In genomic region chr9:79830874-79831273, GRCm38 (mm10) we compare ENCODE assay signal across 14 mouse cellular contexts. TPM values are rescaled to one million over a fixed set of nuclear protein-coding genes. Genes with fewer than 3 reads are reported as not detected.
A peak's percentile ranks its signal among the peaks of the same experiment; 100 is the strongest.
DNase-seq lines count a peak whose midpoint lies in the region; ATAC-seq and TF ChIP-seq lines count a peak whose summit lies in the region.
"Had no signal": no experiment of that assay in that cellular context is flagged by ENCODE, and none has a peak within 500 bp of the region (broad histone marks: within the 10 kb centered on the region; RNA-seq: fewer than 3 reads in every experiment).

No protein-coding gene starts in this region.

- DNase-seq in lung, embryonic 14.5 days = peak; percentile 24
- no peak for DNase-seq in lung, postnatal 4 days
- peak; percentile 49 for DNase-seq in embryo, embryonic 11 days
- DNase-seq in midbrain, postnatal 0 days (ENCODE audit: low spot score) = no peak
- no peak for DNase-seq in left cerebral cortex, postnatal 10 days (ENCODE audit: extremely low spot score in 1 of 2, low spot score in 2 of 2)
- DNase-seq in kidney, postnatal 14 days = no peak
- DNase-seq in adrenal gland, postnatal 10 days = no peak
- DNase-seq: adrenal gland, postnatal 36 days; cerebellum, postnatal 36 days; gastrocnemius, postnatal 36 days; kidney, adult 18-20 months; thymus, postnatal 25 days had no signal

- peaks cover 9% of the 10 kb centered on the region; the same call in 1 of the 2 replicates for H3K4me1 ChIP-seq in lung, embryonic 14.5 days (ENCODE audit: insufficient read depth)
- H3K4me1 ChIP-seq in hindbrain, embryonic 12.5 days = peaks cover 9% of the 10 kb centered on the region; the same call in 1 of the 2 replicates
- H3K4me1 ChIP-seq in midbrain, postnatal 0 days (ENCODE audit: insufficient read depth, low read length) = no peaks in the 10 kb centered on the region
- H3K4me1 ChIP-seq: megakaryocyte, embryonic 14.5 days had no signal

- no peak overlapping the region for H3K9ac ChIP-seq in lung, embryonic 14.5 days
- no peak overlapping the region for H3K9ac ChIP-seq in hindbrain, embryonic 12.5 days
- H3K9ac ChIP-seq in midbrain, postnatal 0 days (replicated peaks; ENCODE audit: low read length, poor library complexity, severe bottlenecking) = no peak overlapping the region

- ATAC-seq in lung, embryonic 14.5 days (ENCODE audit: insufficient read depth) = peak; percentile 85
- ATAC-seq in hindbrain, embryonic 12.5 days (ENCODE audit: low FRiP score) = peak; percentile 91
- peak; percentile 80 for ATAC-seq in midbrain, postnatal 0 days (ENCODE audit: low FRiP score)

- no peaks in the 10 kb centered on the region for H3K9me3 ChIP-seq in lung, embryonic 14.5 days (ENCODE audit: low read depth, low read length)
- H3K9me3 ChIP-seq in hindbrain, embryonic 12.5 days (replicated peaks) = no peaks in the 10 kb centered on the region
- no peaks in the 10 kb centered on the region for H3K9me3 ChIP-seq in midbrain, postnatal 0 days (ENCODE audit: low read length)
- H3K9me3 ChIP-seq: megakaryocyte, embryonic 14.5 days had no signal

- TF ChIP-seq CTCF in lung, embryonic 14.5 days (IDR thresholded peaks at IDR 0.05; ENCODE audit: low read depth) = no peak
- TF ChIP-seq CTCF in midbrain, postnatal 0 days (IDR thresholded peaks at IDR 0.05) = no peak

- 26% methylated on average over 4 of the region's 4 CpGs for WGBS in lung, embryonic 14.5 days
- WGBS in hindbrain, embryonic 12.5 days = 24% methylated on average over 4 of the region's 4 CpGs
- WGBS in midbrain, postnatal 0 days = 17% methylated on average over 4 of the region's 4 CpGs

- H3K4me2 ChIP-seq in lung, embryonic 14.5 days = 0 out of 2 replicates have a peak overlapping the region, but pooled peaks have one; percentile 43
- peak overlapping the region; percentile 39 for H3K4me2 ChIP-seq in hindbrain, embryonic 12.5 days (replicated peaks)
- H3K4me2 ChIP-seq in midbrain, postnatal 0 days (ENCODE audit: low read depth, low read length, poor library complexity, severe bottlenecking) = peak overlapping the region; percentile 39; the same call in 1 of the 2 replicates

- intact Hi-C loops in left cerebral cortex, postnatal 10 days (cut with DNase I) = no loop called here

- peak overlapping the region; percentile 12 for H3K27ac ChIP-seq in lung, embryonic 14.5 days (ENCODE audit: low read depth)
- 0 out of 2 replicates have a peak overlapping the region, but pooled peaks have one; percentile 23 for H3K27ac ChIP-seq in hindbrain, embryonic 12.5 days
- H3K27ac ChIP-seq in midbrain, postnatal 0 days (ENCODE audit: low read depth, low read length) = no peak overlapping the region

- H3K4me3 ChIP-seq in lung, embryonic 14.5 days (ENCODE audit: low read depth, low read length) = no peak overlapping the region
- H3K4me3 ChIP-seq in hindbrain, embryonic 12.5 days = no peak overlapping the region
- H3K4me3 ChIP-seq in midbrain, postnatal 0 days (ENCODE audit: low read depth, low read length) = no peak overlapping the region
- H3K4me3 ChIP-seq: megakaryocyte, embryonic 14.5 days had no signal

- no peaks in the 10 kb centered on the region for H3K27me3 ChIP-seq in lung, embryonic 14.5 days (ENCODE audit: insufficient read depth, low read length)
- no peaks in the 10 kb centered on the region for H3K27me3 ChIP-seq in hindbrain, embryonic 12.5 days
- no peaks in the 10 kb centered on the region for H3K27me3 ChIP-seq in midbrain, postnatal 0 days (ENCODE audit: insufficient read depth, low read length)

- no peaks in the 10 kb centered on the region for H3K36me3 ChIP-seq in lung, embryonic 14.5 days (ENCODE audit: insufficient read depth)
- no peaks in the 10 kb centered on the region for H3K36me3 ChIP-seq in hindbrain, embryonic 12.5 days
- H3K36me3 ChIP-seq in midbrain, postnatal 0 days (ENCODE audit: insufficient read depth, low read length) = no peaks in the 10 kb centered on the region

RNA-seq across cellular contexts. Expression of gene Tmem30a, which starts 37.6 kb away (rescaled TPM):
- 92.2 and 94.0 TPM in 2 replicates for polyA plus RNA-seq in lung, embryonic 14.5 days (2014; fragmentation: Nextera tagmentation; extraction: Ambion mirVana)
- polyA plus RNA-seq in hindbrain, embryonic 12.5 days (2016; fragmentation: Nextera tagmentation; extraction: Ambion mirVana) = 101 and 104 TPM in 2 replicates
- total RNA-seq in midbrain, postnatal 0 days (2014; rRNA removed) = 182 TPM in 2 replicates
- 120 and 126 TPM in 2 replicates for polyA plus RNA-seq in midbrain, postnatal 0 days (2015; fragmentation: Nextera tagmentation; extraction: Ambion mirVana)
- 100 to 1,000 TPM; 191 to 194 TPM for total RNA-seq in left cerebral cortex, postnatal 10 days (2021)
- total RNA-seq in adrenal gland, postnatal 10 days (2021) = 10 to 100 TPM; 84.0 to 91.0 TPM

Comparison
In these comparisons a context has a peak if more than half of its experiments do, and no peak if none do; other contexts are left out.
1. DNase-seq: peak in lung, embryonic 14.5 days (single experiment) and embryo, embryonic 11 days (single experiment); none in lung, postnatal 4 days (0 of 2), midbrain, postnatal 0 days (single experiment), left cerebral cortex, postnatal 10 days (0 of 2), kidney, postnatal 14 days (single experiment) and adrenal gland, postnatal 10 days (single experiment).
2. Peak in every context shown above with its lines, with median percentiles within 50 percentile points of each other: ATAC-seq and H3K4me2 ChIP-seq.